Mouse (Mus musculus) ES-E14 (cell line): ENCODE measurements around the gene S1pr1. TPM values are rescaled to one million over a fixed set of nuclear protein-coding genes. Genes with fewer than 3 reads are reported as not detected.

Experiments
- DNase-seq: peaks from one replicate; pipeline ENCODE4 v3.0.0-alpha.2; 2013; ENCODE audit warnings: low read depth, low spot score
- H3K27ac ChIP-seq: 2 replicates; pipeline ENCODE4 v1.5.1; 2012; ENCODE audit warnings: low read depth, mild to moderate bottlenecking, low read length, moderate library complexity, mixed read lengths; ENCODE audit not compliant: poor library complexity, insufficient read depth, severe bottlenecking
- H3K36me3 ChIP-seq: 2 replicates; pipeline ENCODE4 v1.6.1; 2012; ENCODE audit warnings: mild to moderate bottlenecking, low read length, moderate library complexity, mixed read lengths; ENCODE audit not compliant: control insufficient read depth, poor library complexity, insufficient read depth, severe bottlenecking
- H3K4me1 ChIP-seq, 2 experiments: fragments of 150-350 bp in 1 of 2; sonication (generic) in 1 of 2; 2 replicates each; pipeline ENCODE4 v1.6.1; 2012; ENCODE audit warnings: low read length in 2 of 2, mild to moderate bottlenecking in 1 of 2, mixed read lengths in 1 of 2; ENCODE audit not compliant: control insufficient read depth in 2 of 2, insufficient read depth in 2 of 2, poor library complexity in 1 of 2
- H3K4me3 ChIP-seq, 2 experiments: fragments of 150-350 bp in 1 of 2; sonication (generic) in 1 of 2; 2 replicates each; pipeline ENCODE4 v1.5.1; 2012; ENCODE audit warnings: low read length in 2 of 2, low read depth in 1 of 2, mild to moderate bottlenecking in 1 of 2, mixed read lengths in 1 of 2; ENCODE audit not compliant: insufficient read depth in 1 of 2, poor library complexity in 1 of 2, severe bottlenecking in 1 of 2
- H3K9ac ChIP-seq: 2 replicates; pipeline ENCODE4 v1.6.1; 2012; ENCODE audit warnings: low read depth, mild to moderate bottlenecking, low read length, mixed read lengths; ENCODE audit not compliant: poor library complexity, insufficient read depth, severe bottlenecking
- H3K9me3 ChIP-seq: fragments of 150-350 bp; sonication (generic); 2 replicates; pipeline ENCODE4 v1.6.1; 2012; ENCODE audit warnings: low read depth, mild to moderate bottlenecking, low read length; ENCODE audit not compliant: control insufficient read depth, insufficient read depth
- CHD2 ChIP-seq: IDR thresholded peaks from 2 replicates; pipeline ENCODE4 v1.6.1; 2014; ENCODE audit warnings: mild to moderate bottlenecking, low read depth, low read length, inconsistent platforms
- HCFC1 ChIP-seq: IDR thresholded peaks from 2 replicates; pipeline ENCODE4 v1.6.1; 2012; ENCODE audit warnings: low read length, inconsistent platforms, borderline replicate concordance; ENCODE audit not compliant: insufficient read depth
- MAFK ChIP-seq: IDR thresholded peaks from 2 replicates; pipeline ENCODE4 v1.6.1; 2014; ENCODE audit warnings: mild to moderate bottlenecking, low read depth, low read length, inconsistent platforms; ENCODE audit not compliant: insufficient read depth
- ZC3H11A ChIP-seq: IDR thresholded peaks from 2 replicates; pipeline ENCODE4 v1.6.1; 2012; ENCODE audit warnings: low read depth, mild to moderate bottlenecking, inconsistent platforms, low read length, borderline replicate concordance
- ZNF384 ChIP-seq: IDR thresholded peaks from 2 replicates; pipeline ENCODE4 v1.6.1; 2012; ENCODE audit warnings: low read depth, low read length, inconsistent platforms
- in situ Hi-C, 2 experiments: fragments of 600-800 bp; cut with MboI; formaldehyde crosslinking; loops; one replicate each; pipeline ENCODE4 v1.15.1; 2025; ENCODE audit warnings: low sequenced_read_pairs in 2 of 2, inconsistent platforms in 1 of 2; ENCODE audit not compliant: unreplicated experiment in 2 of 2
- total RNA-seq: library from RNA; depleted of rRNA; stranded (reverse); fragments of 300-350 nt; gene quantifications from 2 replicates; pipeline ENCODE4 v1.2.3, GENCODE M21; 2012

Gene S1pr1
- total RNA-seq, 1 experiment, result 2.5 TPM

DNA sequence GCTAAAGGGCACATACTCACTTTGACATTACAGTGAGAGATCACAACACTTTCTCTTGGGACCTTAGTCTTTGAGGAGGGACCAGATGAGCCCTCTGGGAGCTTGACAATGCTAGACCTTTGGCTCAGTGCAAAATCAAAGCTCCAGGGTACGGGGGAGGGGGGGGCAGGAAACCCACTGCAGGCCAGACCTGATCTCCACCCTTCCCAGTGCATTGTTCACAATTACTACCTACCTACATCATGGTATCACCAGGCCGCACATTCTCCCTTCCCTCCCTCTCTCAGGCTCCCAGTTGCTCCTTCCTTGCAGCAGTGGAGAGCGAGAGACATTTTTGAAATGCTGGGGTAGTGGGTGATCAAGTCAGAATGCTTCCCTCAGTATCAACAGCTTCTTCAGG is 3.5 kb downstream of the S1pr1 start:
- TF ChIP-seq HCFC1 (no peak), ZNF384 (no peak), ZC3H11A (no peak), MAFK (no peak), CHD2 (no peak)

DNA sequence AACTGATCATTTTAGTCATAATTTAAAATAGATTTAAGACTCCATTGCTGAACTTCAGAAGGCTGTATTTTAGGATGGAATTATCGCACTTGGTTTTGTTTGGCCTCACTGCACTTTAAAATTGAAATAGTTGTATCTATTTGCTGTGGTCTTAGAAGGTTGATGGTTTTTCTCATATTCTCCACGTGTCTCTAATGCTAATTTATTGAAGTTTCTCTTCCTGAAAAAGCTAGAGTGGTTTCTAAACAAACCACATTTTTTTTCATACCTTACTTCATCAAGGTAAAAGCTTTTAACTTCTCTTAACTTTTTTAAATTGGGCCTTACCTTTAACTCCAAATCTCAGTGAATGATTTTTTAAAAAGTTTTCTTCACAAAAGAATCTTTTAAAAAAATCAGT is 4.8 kb downstream of the S1pr1 start:
- Histone ChIP-seq H3K4me3 (no peak overlapping the region), H3K9ac (no peak overlapping the region), H3K36me3 (no peaks in the 10 kb centered on the region), H3K4me1 (no peaks in the 10 kb centered on the region), H3K27ac (no peak overlapping the region), H3K9me3 (no peaks in the 10 kb centered on the region)
- in situ Hi-C loops, result no loop called here
- TF ChIP-seq ZNF384, result no peak
- TF ChIP-seq MAFK, result no peak
- TF ChIP-seq HCFC1, result no peak
- no peak for TF ChIP-seq CHD2
- TF ChIP-seq ZC3H11A, result no peak
- no peak for DNase-seq

More for the DNA sequence above, 3.5 kb downstream of the S1pr1 start:
- Histone ChIP-seq H3K9me3 (no peaks in the 10 kb centered on the region), H3K9ac (no peak overlapping the region), H3K36me3 (no peaks in the 10 kb centered on the region), H3K4me1 (no peaks in the 10 kb centered on the region), H3K27ac (no peak overlapping the region), H3K4me3 (no peak overlapping the region)
- DNase-seq, result no peak
- in situ Hi-C loops, result no loop called here

DNA sequence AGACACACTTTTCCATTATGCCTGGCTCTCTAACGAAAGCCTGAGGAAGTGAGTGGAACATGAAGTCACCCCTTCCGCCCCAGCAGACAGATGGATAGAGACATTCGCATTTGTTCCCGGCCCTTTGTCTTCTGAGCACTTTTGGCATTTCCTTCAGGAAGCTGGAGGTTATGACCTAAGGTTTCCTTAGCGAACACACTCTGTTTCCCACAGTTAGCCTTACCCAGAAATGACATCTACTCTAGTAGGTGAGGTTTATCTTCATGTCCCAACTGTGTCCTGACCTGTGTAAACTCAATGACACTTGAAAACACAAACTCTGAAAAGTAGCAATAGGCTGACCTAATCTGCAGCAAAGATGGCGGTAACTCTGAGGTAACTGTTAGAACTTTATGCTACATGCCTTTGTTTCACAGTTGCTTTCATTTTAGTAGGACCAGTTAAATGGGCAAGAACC is 5.7 kb downstream of the S1pr1 start:
- Histone ChIP-seq H3K27ac (no peak overlapping the region), H3K4me3 (no peak overlapping the region), H3K36me3 (no peaks in the 10 kb centered on the region), H3K9ac (no peak overlapping the region), H3K9me3 (no peaks in the 10 kb centered on the region), H3K4me1 (no peaks in the 10 kb centered on the region)
- in situ Hi-C loops, result no loop called here
- TF ChIP-seq ZNF384 (no peak), ZC3H11A (no peak), MAFK (no peak), CHD2 (no peak), HCFC1 (no peak)
- no peak for DNase-seq

DNA sequence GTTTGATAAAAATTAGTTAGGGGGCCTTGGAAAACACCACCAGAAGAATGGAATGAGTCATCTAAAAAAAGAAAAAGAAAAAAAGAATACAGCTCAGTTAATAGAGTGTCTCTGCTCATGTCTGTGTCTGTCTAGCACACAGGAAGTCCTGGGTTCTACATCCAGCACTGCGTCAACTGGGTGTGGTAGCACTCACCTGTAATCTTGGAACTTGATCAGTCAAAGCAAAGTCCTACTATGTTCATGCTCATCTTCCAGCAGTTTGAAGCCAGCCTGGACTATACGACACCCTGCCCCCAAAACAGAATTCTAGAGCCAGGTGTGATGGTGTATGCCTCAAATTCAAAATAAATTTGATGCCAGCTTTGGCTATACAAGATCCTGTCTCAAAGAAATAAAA is 8.1 kb downstream of the S1pr1 start:
- TF ChIP-seq ZC3H11A, result no peak
- TF ChIP-seq HCFC1, result no peak
- TF ChIP-seq MAFK, result no peak
- no peak for TF ChIP-seq ZNF384
- no peak for TF ChIP-seq CHD2
- Histone ChIP-seq H3K36me3 (no peaks in the 10 kb centered on the region), H3K4me1 (no peaks in the 10 kb centered on the region), H3K9ac (no peak overlapping the region), H3K9me3 (no peaks in the 10 kb centered on the region), H3K4me3 (no peak overlapping the region), H3K27ac (no peak overlapping the region)
- DNase-seq, result no peak
- in situ Hi-C loops, result no loop called here

DNA sequence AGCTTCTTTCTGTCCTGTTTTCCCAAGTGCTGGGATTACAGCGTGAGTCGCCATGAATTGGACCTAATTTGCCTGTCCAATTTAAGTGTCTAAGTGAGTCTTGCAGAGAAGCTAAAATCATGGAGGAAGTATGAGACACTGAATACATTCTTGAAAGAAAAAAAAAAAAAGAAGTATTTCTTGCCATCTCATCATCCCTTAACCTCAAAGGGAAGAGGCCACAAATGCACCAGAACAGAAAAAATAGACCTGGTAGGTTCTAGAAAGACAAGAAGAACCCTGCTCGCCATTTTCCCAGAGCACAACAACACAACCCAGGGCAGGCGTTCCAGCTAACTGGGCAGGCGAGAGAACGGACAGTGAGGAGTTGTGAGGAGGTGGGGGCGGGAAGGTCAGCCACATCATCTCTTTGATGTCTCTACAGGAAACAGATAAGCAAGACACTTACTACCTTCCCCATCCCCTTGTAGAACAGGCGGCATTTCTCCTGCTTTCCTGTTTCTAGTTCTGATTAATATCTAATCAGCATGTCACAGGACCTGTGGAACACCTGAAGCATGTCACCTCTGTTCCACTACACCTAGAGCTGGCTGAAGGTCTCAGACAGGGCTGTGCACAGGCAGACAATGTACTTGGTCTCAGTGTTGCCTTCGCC is 10.5 kb downstream of the S1pr1 start:
- in situ Hi-C loops, result no loop called here
- Histone ChIP-seq H3K36me3 (no peaks in the 10 kb centered on the region), H3K9ac (no peak overlapping the region), H3K9me3 (no peaks in the 10 kb centered on the region), H3K27ac (no peak overlapping the region), H3K4me3 (no peak overlapping the region), H3K4me1 (no peaks in the 10 kb centered on the region)
- DNase-seq, result no peak
- TF ChIP-seq CHD2, result no peak
- TF ChIP-seq ZNF384, result no peak
- TF ChIP-seq MAFK, result no peak
- TF ChIP-seq ZC3H11A, result no peak
- TF ChIP-seq HCFC1, result no peak
